Mouse (Mus musculus): Measurements from ENCODE around the gene Gm8693. TPM values are rescaled to one million over a fixed set of nuclear protein-coding genes. Genes with fewer than 3 reads are reported as not detected.
"Not testable (repeated sequence)": the region's sequence is repeated elsewhere in the genome, so short reads cannot be mapped to it uniquely, and the experiment has no call there.

Gm8693 gene
- polyA plus RNA-seq (2015; fragmentation: Nextera tagmentation; extraction: Ambion mirVana) = not detected in 2 replicates

DNA sequence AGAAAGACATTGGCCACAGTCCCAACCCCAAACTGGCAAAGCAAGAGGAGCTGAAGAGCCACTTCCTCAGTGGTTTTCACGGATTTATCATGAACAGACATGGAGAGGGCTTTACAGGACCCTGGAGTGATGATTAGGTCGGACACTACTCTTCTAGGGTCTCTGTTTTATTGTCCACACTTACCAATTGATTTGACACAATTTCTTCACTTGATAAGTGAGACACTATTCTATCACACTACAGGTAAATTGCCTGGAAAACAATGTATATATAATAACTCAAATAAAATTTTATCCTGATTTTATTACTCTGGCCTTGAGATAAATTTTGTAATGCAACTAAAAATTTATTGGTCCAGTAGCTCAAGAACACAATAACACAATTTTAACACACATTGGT lies at the start of gene Gm8693:
Gene Gm8693 (minus strand): TSS at position 101 of the 400 bp plus-strand sequence.
- not testable (repeated sequence) for H3K36me3 ChIP-seq; H3K4me3 ChIP-seq (replicated peaks); H3K27ac ChIP-seq; H3K4me2 ChIP-seq (replicated peaks); H3K9me3 ChIP-seq; H3K27me3 ChIP-seq; H3K9ac ChIP-seq (replicated peaks); H3K4me1 ChIP-seq (replicated peaks); ATAC-seq
- WGBS = no CpG with 5 or more reads among the region's 2 CpGs

DNA sequence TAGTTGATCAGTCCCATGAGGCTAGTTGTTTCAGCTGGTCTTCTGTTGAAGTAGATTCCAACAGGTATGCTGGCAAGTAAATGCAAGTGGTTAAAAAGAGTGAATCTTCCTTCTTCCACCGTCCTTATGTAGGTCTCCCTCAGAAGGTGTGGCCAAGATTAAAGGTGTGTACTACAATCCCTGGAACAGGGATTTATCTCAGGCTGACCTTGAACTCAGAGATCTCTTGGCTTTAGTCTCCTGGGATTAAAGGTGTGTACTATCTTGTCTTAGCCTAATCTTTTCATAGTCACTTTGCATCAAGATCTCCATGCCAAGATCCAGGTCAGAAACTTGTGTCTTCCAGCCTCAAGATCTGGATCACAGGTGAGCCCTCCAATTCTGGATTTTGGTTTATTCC lies 27.5 kb upstream of the Gm8693 start, which contains the start of gene Gm4567:
Gene Gm4567 (minus strand): TSS at position 101 of the 400 bp plus-strand sequence.
- H3K4me1 ChIP-seq (replicated peaks); ATAC-seq; H3K9ac ChIP-seq (replicated peaks); H3K9me3 ChIP-seq; H3K27ac ChIP-seq; H3K36me3 ChIP-seq; H3K27me3 ChIP-seq; H3K4me3 ChIP-seq (replicated peaks); H3K4me2 ChIP-seq (replicated peaks): not testable (repeated sequence)
- no CpG with 5 or more reads among the region's 1 CpGs for WGBS

DNA sequence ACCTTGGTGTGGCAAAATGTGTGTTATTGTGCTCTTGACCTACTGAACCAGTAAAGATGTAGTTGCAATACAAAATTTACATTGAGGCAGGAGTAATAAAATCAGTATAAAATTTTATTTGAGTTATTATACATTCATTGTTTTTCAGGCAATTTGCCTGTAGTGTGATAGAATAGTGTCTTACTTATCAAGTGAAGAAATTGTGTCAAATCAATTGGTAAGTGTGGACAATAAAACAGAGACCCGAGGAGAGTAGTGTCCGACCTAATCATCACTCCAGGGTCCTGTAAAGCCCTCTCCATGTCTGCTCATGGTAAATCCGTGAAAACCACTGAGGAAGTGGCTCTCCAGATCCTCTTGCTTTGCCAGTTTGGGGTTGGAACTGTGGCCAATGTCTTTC lies 34.4 kb downstream of the Gm8693 start, which contains the start of gene Vmn1r155:
Gene Vmn1r155 (plus strand): TSS at position 301 of the 400 bp plus-strand sequence.
- not testable (repeated sequence) for H3K9ac ChIP-seq (replicated peaks); H3K36me3 ChIP-seq; ATAC-seq; H3K4me2 ChIP-seq (replicated peaks); H3K27ac ChIP-seq; H3K4me1 ChIP-seq (replicated peaks); H3K27me3 ChIP-seq; H3K9me3 ChIP-seq; H3K4me3 ChIP-seq (replicated peaks)
- WGBS = no CpG with 5 or more reads among the region's 3 CpGs

Other genes starting within 250 kb of the Gm8693 start
- gene Gm10665, start 228.2 kb downstream of the Gm8693 start, polyA plus RNA-seq (2015; fragmentation: Nextera tagmentation; extraction: Ambion mirVana) = not detected in 2 replicates
- gene Vmn1r151, start 192.6 kb downstream of the Gm8693 start, polyA plus RNA-seq (2015; fragmentation: Nextera tagmentation; extraction: Ambion mirVana) = not detected in 2 replicates
- not detected in 2 replicates for gene Vmn1r152, start 169.3 kb downstream of the Gm8693 start, polyA plus RNA-seq (2015; fragmentation: Nextera tagmentation; extraction: Ambion mirVana)
- gene Gm8677, start 157.4 kb downstream of the Gm8693 start, polyA plus RNA-seq (2015; fragmentation: Nextera tagmentation; extraction: Ambion mirVana) = not detected in 2 replicates
- not detected in 2 replicates for gene Gm4201, start 127.0 kb downstream of the Gm8693 start, polyA plus RNA-seq (2015; fragmentation: Nextera tagmentation; extraction: Ambion mirVana)
- gene Gm4565, start 104.2 kb downstream of the Gm8693 start, polyA plus RNA-seq (2015; fragmentation: Nextera tagmentation; extraction: Ambion mirVana) = not detected in 2 replicates
- gene Vmn1r155, start 34.3 kb downstream of the Gm8693 start, polyA plus RNA-seq (2015; fragmentation: Nextera tagmentation; extraction: Ambion mirVana) = not detected in 2 replicates
- gene Gm4567, start 27.4 kb upstream of the Gm8693 start, polyA plus RNA-seq (2015; fragmentation: Nextera tagmentation; extraction: Ambion mirVana) = not detected in 2 replicates
- not detected in 2 replicates for gene Vmn1r157, start 69.4 kb upstream of the Gm8693 start, polyA plus RNA-seq (2015; fragmentation: Nextera tagmentation; extraction: Ambion mirVana)
- gene Vmn1r158, start 98.5 kb upstream of the Gm8693 start, polyA plus RNA-seq (2015; fragmentation: Nextera tagmentation; extraction: Ambion mirVana) = not detected in 2 replicates
- gene Vmn1r159, start 151.3 kb upstream of the Gm8693 start, polyA plus RNA-seq (2015; fragmentation: Nextera tagmentation; extraction: Ambion mirVana) = not detected in 2 replicates
- not detected in 2 replicates for gene Vmn1r160, start 178.9 kb upstream of the Gm8693 start, polyA plus RNA-seq (2015; fragmentation: Nextera tagmentation; extraction: Ambion mirVana)